Mouse (Mus musculus): ENCODE measurements around the gene Ugt1a8. TPM values are rescaled to one million over a fixed set of nuclear protein-coding genes. Genes with fewer than 3 reads are reported as not detected.

The Ugt1a8 gene
- total and polyA plus RNA-seq, 3 experiments = not detected

DNA sequence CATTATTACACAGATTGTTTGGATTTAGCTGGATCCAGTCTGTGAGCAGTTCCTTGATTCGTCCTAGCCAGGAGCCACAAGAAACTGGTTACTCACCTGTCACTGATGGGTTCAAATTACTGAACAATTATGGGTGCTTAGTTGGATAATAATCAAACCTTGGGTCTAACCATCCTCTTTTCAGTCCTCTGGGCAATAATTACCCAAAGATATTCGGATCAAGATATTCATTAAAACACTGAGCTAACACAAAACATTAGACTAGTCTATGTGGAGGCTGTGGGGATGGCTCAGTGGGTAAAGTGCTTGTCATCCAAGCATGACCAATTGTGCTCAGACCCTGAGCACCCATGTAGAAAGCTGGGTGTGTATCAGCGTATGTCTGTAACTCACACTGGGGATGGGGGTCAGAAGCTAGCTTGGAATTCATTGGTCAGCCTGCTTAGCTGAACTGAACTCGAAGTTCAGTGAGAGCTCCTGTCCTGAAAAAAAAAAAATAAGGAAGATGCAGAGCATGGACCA, 148.3 kb downstream of the Ugt1a8 start:
- Histone ChIP-seq H3K27ac (ENCODE audit: control insufficient read depth, low read depth, low read length) (no peak overlapping the region), H3K4me3 (ENCODE audit: control insufficient read depth in 1 of 2, insufficient read depth in 1 of 2, low read depth in 2 of 2, low read length in 2 of 2) (no peak overlapping the region), H3K9me3 (replicated peaks; ENCODE audit: insufficient read depth, low read length) (no peaks in the 10 kb centered on the region), H3K9ac (ENCODE audit: control insufficient read depth, low read depth, low read length, poor library complexity, severe bottlenecking) (no peak overlapping the region), H3K79me2 (ENCODE audit: control insufficient read depth, insufficient read depth, low read length, poor library complexity) (no peaks in the 10 kb centered on the region), H3K36me3 (ENCODE audit: control insufficient read depth in 1 of 2, insufficient read depth in 2 of 2, low read length in 2 of 2) (no peaks in the 10 kb centered on the region), H3K27me3 (ENCODE audit: control insufficient read depth in 1 of 2, insufficient read depth in 2 of 2, low read length in 2 of 2) (no peaks in the 10 kb centered on the region), H3K4me1 (ENCODE audit: control insufficient read depth in 1 of 2, insufficient read depth in 2 of 2, low read length in 2 of 2) (no peaks in the 10 kb centered on the region)
- TF ChIP-seq NELFE (IDR thresholded peaks at IDR 0.05; ENCODE audit: low read depth, low read length) = no peak
- TF ChIP-seq HCFC1 (IDR thresholded peaks at IDR 0.05; ENCODE audit: low read depth, low read length) = no peak
- TF ChIP-seq UBTF (IDR thresholded peaks at IDR 0.05; ENCODE audit: borderline replicate concordance, insufficient read depth, low read depth, low read length) = no peak
- TF ChIP-seq RCOR1 (IDR thresholded peaks at IDR 0.05; ENCODE audit: low read depth, low read length) = no peak
- TF ChIP-seq SIN3A (IDR thresholded peaks at IDR 0.05; ENCODE audit: low read length) = no peak
- no peak for TF ChIP-seq POLR2AphosphoS2 (IDR thresholded peaks at IDR 0.05; ENCODE audit: low read length)
- no peak for TF ChIP-seq BHLHE40 (IDR thresholded peaks at IDR 0.05; ENCODE audit: borderline replicate concordance, low read depth, low read length)
- no peak for DNase-seq (ENCODE audit: low read depth, low spot score)

DNA sequence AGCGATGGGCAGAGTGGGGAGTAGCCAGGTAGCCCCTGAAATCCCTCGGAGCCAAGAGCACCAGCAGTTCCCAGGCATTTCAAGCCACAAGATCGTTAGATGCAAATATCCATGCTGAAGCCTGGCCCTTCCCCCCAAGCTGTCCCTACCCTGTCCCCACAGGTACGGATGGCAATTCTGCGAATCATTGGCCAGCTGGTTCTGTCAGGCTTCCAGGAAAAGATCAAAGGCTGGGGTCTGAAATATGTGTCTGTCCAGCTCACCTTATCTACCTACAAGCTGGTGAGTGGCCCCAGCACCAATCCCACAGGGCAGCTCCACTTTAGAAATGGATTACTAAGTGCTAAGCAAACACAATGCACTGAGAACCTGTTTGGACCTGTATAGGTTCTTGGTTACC, 149.7 kb downstream of the Ugt1a8 start:
- H3K4me3 ChIP-seq (ENCODE audit: control insufficient read depth in 1 of 2, insufficient read depth in 1 of 2, low read depth in 2 of 2, low read length in 2 of 2) = no peak overlapping the region
- H3K27ac ChIP-seq (ENCODE audit: control insufficient read depth, low read depth, low read length) = no peak overlapping the region
- no peaks in the 10 kb centered on the region for H3K27me3 ChIP-seq (ENCODE audit: control insufficient read depth in 1 of 2, insufficient read depth in 2 of 2, low read length in 2 of 2)
- H3K79me2 ChIP-seq (ENCODE audit: control insufficient read depth, insufficient read depth, low read length, poor library complexity) = no peaks in the 10 kb centered on the region
- H3K9ac ChIP-seq (ENCODE audit: control insufficient read depth, low read depth, low read length, poor library complexity, severe bottlenecking) = no peak overlapping the region
- H3K4me1 ChIP-seq (ENCODE audit: control insufficient read depth in 1 of 2, insufficient read depth in 2 of 2, low read length in 2 of 2) = no peaks in the 10 kb centered on the region
- H3K36me3 ChIP-seq (ENCODE audit: control insufficient read depth in 1 of 2, insufficient read depth in 2 of 2, low read length in 2 of 2) = no peaks in the 10 kb centered on the region
- no peak for DNase-seq (ENCODE audit: low read depth, low spot score)
- TF ChIP-seq POLR2AphosphoS2 (IDR thresholded peaks at IDR 0.05; ENCODE audit: low read length) (no peak), ZC3H11A (IDR thresholded peaks at IDR 0.05; ENCODE audit: low read depth, low read length) (no peak), RCOR1 (IDR thresholded peaks at IDR 0.05; ENCODE audit: low read depth, low read length) (no peak), ZNF384 (IDR thresholded peaks at IDR 0.05; ENCODE audit: low read depth, low read length) (no peak), MEF2A (IDR thresholded peaks at IDR 0.05; ENCODE audit: extremely low read depth, insufficient replicate concordance, low read depth, low read length, poor library complexity, severe bottlenecking) (no peak), USF2 (IDR thresholded peaks at IDR 0.05; ENCODE audit: borderline replicate concordance in 1 of 2, insufficient read depth in 1 of 2, low read depth in 1 of 2, low read length in 2 of 2) (no peak), ZKSCAN1 (IDR thresholded peaks at IDR 0.05; ENCODE audit: low read depth, low read length) (no peak), E2F4 (IDR thresholded peaks at IDR 0.05; ENCODE audit: borderline replicate concordance, low read depth, low read length) (no peak), EP300 (IDR thresholded peaks at IDR 0.05; ENCODE audit: low read depth in 1 of 2, low read length in 2 of 2) (no peak), TBP (IDR thresholded peaks at IDR 0.05; ENCODE audit: low read depth, low read length) (no peak), MAX (IDR thresholded peaks at IDR 0.05; ENCODE audit: low read length) (no peak), ELF1 (IDR thresholded peaks at IDR 0.05; ENCODE audit: low read depth, low read length) (no peak), MYB (IDR thresholded peaks at IDR 0.05; ENCODE audit: low read depth, low read length) (no peak), CTCF (IDR thresholded peaks at IDR 0.05 in 2 of 3, conservative IDR thresholded peaks at IDR 0.05 in 1 of 3; ENCODE audit: control insufficient read depth in 1 of 3, insufficient read depth in 1 of 3, low read depth in 2 of 3, low read length in 3 of 3, poor library complexity in 1 of 3, severe bottlenecking in 1 of 3) (no peak), CHD2 (IDR thresholded peaks at IDR 0.05; ENCODE audit: low read length) (no peak), TCF12 (IDR thresholded peaks at IDR 0.05; ENCODE audit: low read depth, low read length) (no peak), USF1 (IDR thresholded peaks at IDR 0.05; ENCODE audit: low read depth, low read length) (no peak), JUND (IDR thresholded peaks at IDR 0.05; ENCODE audit: low read depth, low read length) (no peak), MYC (IDR thresholded peaks at IDR 0.05; ENCODE audit: low read depth, low read length) (no peak), ETS1 (IDR thresholded peaks at IDR 0.05; ENCODE audit: low read depth, low read length) (no peak)
- H3K9me3 ChIP-seq (replicated peaks; ENCODE audit: insufficient read depth, low read length) = no peaks in the 10 kb centered on the region

Data from MEL (cell line).